ENCODE assay signal across 8 mouse cellular contexts in genomic region chr7:107594857-107595402, GRCm38 (mm10). TPM values are rescaled to one million over a fixed set of nuclear protein-coding genes. Genes with fewer than 3 reads are reported as not detected.
A peak's percentile ranks its signal among the peaks of the same experiment; 100 is the strongest.
DNase-seq lines count a peak whose midpoint lies in the region; ATAC-seq and TF ChIP-seq lines count a peak whose summit lies in the region.

TSS of gene Ppfibp2 (plus strand) at chr7:107595207.

- peaks cover 3% of the 10 kb centered on the region; the same call in 1 of the 2 replicates for H3K27me3 ChIP-seq in forebrain, embryonic 14.5 days (replicated peaks; ENCODE audit: control insufficient read depth, insufficient read depth, low read length)
- H3K27me3 ChIP-seq in heart, postnatal 0 days (ENCODE audit: control insufficient read depth, insufficient read depth, low read length): no peaks in the 10 kb centered on the region
- no peaks in the 10 kb centered on the region for H3K27me3 ChIP-seq in liver, embryonic 13.5 days
- H3K27me3 ChIP-seq in splenic B cell, adult 2 months (ENCODE audit: control insufficient read depth, insufficient read depth, low read length, poor library complexity, severe bottlenecking): no peaks in the 10 kb centered on the region

- H3K36me3 ChIP-seq in forebrain, embryonic 14.5 days (ENCODE audit: control insufficient read depth, insufficient read depth, low read length): no peaks in the 10 kb centered on the region
- H3K36me3 ChIP-seq in heart, postnatal 0 days (replicated peaks; ENCODE audit: control insufficient read depth, insufficient read depth, low read length): no peaks in the 10 kb centered on the region
- no peaks in the 10 kb centered on the region for H3K36me3 ChIP-seq in liver, embryonic 13.5 days
- H3K36me3 ChIP-seq in splenic B cell, adult 2 months (ENCODE audit: control insufficient read depth, insufficient read depth, low read length, poor library complexity, severe bottlenecking): no peaks in the 10 kb centered on the region

- ATAC-seq in forebrain, embryonic 14.5 days: peak; percentile 96
- ATAC-seq in heart, postnatal 0 days (ENCODE audit: insufficient read depth, low read depth): peak; percentile 92
- peak; percentile 94 for ATAC-seq in liver, embryonic 13.5 days (ENCODE audit: low read depth)

- WGBS in forebrain, embryonic 14.5 days: under 1% methylated on average over 23 of the region's 24 CpGs
- under 1% methylated on average over 22 of the region's 24 CpGs for WGBS in heart, postnatal 0 days
- WGBS in liver, embryonic 13.5 days (ENCODE audit: insufficient replicate concordance): under 1% methylated on average over 24 of the region's 24 CpGs

- peak within 1 kb of the TSS; percentile 48 for H3K4me3 ChIP-seq in forebrain, embryonic 14.5 days (ENCODE audit: low read depth, low read length)
- H3K4me3 ChIP-seq in heart, postnatal 0 days (ENCODE audit: low read depth, low read length): peak within 1 kb of the TSS; percentile 56
- H3K4me3 ChIP-seq in liver, embryonic 13.5 days (replicated peaks): peak within 1 kb of the TSS; percentile 58

- H3K4me1 ChIP-seq in forebrain, embryonic 14.5 days (ENCODE audit: control insufficient read depth, insufficient read depth, low read length): peaks cover 3% of the 10 kb centered on the region; the same call in 1 of the 2 replicates
- peaks cover 14% of the 10 kb centered on the region; the same call in 1 of the 2 replicates for H3K4me1 ChIP-seq in heart, postnatal 0 days (ENCODE audit: control insufficient read depth, insufficient read depth)
- peaks cover 20% of the 10 kb centered on the region for H3K4me1 ChIP-seq in liver, embryonic 13.5 days (replicated peaks)

- no peaks in the 10 kb centered on the region for H3K9me3 ChIP-seq in forebrain, embryonic 14.5 days (replicated peaks; ENCODE audit: control insufficient read depth, low read length)
- no peaks in the 10 kb centered on the region for H3K9me3 ChIP-seq in heart, postnatal 0 days (replicated peaks; ENCODE audit: control insufficient read depth, low read length)
- H3K9me3 ChIP-seq in liver, embryonic 13.5 days (replicated peaks): no peaks in the 10 kb centered on the region

- peak within 1 kb of the TSS; percentile 50 for H3K9ac ChIP-seq in forebrain, embryonic 14.5 days (ENCODE audit: low read length)
- peak within 1 kb of the TSS; percentile 39; the same call in 1 of the 2 replicates for H3K9ac ChIP-seq in heart, postnatal 0 days (replicated peaks; ENCODE audit: low read depth, low read length)
- H3K9ac ChIP-seq in liver, embryonic 13.5 days: peak within 1 kb of the TSS; percentile 54

- no peak for TF ChIP-seq CTCF in heart, postnatal 0 days (IDR thresholded peaks at IDR 0.05; ENCODE audit: low read depth)

- peak; percentile 3 to 39 for DNase-seq in CD8-positive naive resting alpha-beta T cell, adult 2 months (ENCODE audit: low read depth in 2 of 2, low spot score in 2 of 2)
- peak; percentile 76 for DNase-seq in cerebellum, adult 11-12 months
- DNase-seq in forebrain, embryonic 14.5 days (ENCODE audit: low spot score): peak; percentile 79
- peak; percentile 75 for DNase-seq in heart, postnatal 0 days (ENCODE audit: low spot score)
- peak; percentile 98 to 99 for DNase-seq in kidney, postnatal 36 days
- DNase-seq in liver, embryonic 13.5 days: peak; percentile 87
- DNase-seq in natural killer cell, adult 2 months (ENCODE audit: low spot score in 2 of 2): peak; percentile 74 to 86
- peak; percentile 89 for DNase-seq in splenic B cell, adult 2 months (ENCODE audit: low read depth, low spot score)

- no peak for TF ChIP-seq EP300 in heart, postnatal 0 days (IDR thresholded peaks at IDR 0.05; ENCODE audit: low read depth)

- H3K27ac ChIP-seq in forebrain, embryonic 14.5 days (ENCODE audit: low read depth, low read length): no peak within 1 kb of the TSS
- H3K27ac ChIP-seq in heart, postnatal 0 days (ENCODE audit: low read depth): peak within 1 kb of the TSS; percentile 43; the same call in 1 of the 2 replicates
- H3K27ac ChIP-seq in liver, embryonic 13.5 days: peak within 1 kb of the TSS; percentile 66

- peak within 1 kb of the TSS; percentile 93 for H3K4me2 ChIP-seq in forebrain, embryonic 14.5 days (ENCODE audit: low read length)
- peak within 1 kb of the TSS; percentile 90 for H3K4me2 ChIP-seq in heart, postnatal 0 days (ENCODE audit: low read depth, low read length)
- peak within 1 kb of the TSS; percentile 77 for H3K4me2 ChIP-seq in liver, embryonic 13.5 days

RNA-seq across cellular contexts. Expression of gene Ppfibp2, which starts in this region (rescaled TPM):
- polyA plus RNA-seq in forebrain, embryonic 14.5 days (2014; fragmentation: Nextera tagmentation; extraction: Ambion mirVana): 1.6 and 1.8 TPM in 2 replicates
- 8.4 and 17.5 TPM in 2 replicates for total RNA-seq in heart, postnatal 0 days (2014; rRNA removed; ENCODE audit: low replicate concordance)
- 6.6 and 6.8 TPM in 2 replicates for polyA plus RNA-seq in heart, postnatal 0 days (2015; fragmentation: Nextera tagmentation; extraction: Ambion mirVana)
- polyA plus RNA-seq in liver, embryonic 13.5 days (2015; fragmentation: Nextera tagmentation; extraction: Ambion mirVana): 3.0 and 3.5 TPM in 2 replicates

Comparison
In these comparisons a context has a peak if more than half of its experiments do, and no peak if none do; other contexts are left out.
1. DNase-seq: peak in every context shown above with its lines; median percentile 98 in kidney, postnatal 36 days; 89 in splenic B cell, adult 2 months; 87 in liver, embryonic 13.5 days; 80 in natural killer cell, adult 2 months; 79 in forebrain, embryonic 14.5 days; 76 in cerebellum, adult 11-12 months; 75 in heart, postnatal 0 days; 21 in CD8-positive naive resting alpha-beta T cell, adult 2 months.